Mouse (Mus musculus) urinary bladder, postnatal 36 days (tissue): ENCODE data around the gene Pkd2.
A peak's percentile ranks its signal among the peaks of the same experiment; 100 is the strongest.

Experiments used
- DNase-seq, 2 experiments: peaks; one replicate each; pipeline ENCODE4 v3.0.0; 2022; ENCODE audit warnings: low spot score in 2 of 2, mixed read lengths in 1 of 2

Gene Pkd2

DNA sequence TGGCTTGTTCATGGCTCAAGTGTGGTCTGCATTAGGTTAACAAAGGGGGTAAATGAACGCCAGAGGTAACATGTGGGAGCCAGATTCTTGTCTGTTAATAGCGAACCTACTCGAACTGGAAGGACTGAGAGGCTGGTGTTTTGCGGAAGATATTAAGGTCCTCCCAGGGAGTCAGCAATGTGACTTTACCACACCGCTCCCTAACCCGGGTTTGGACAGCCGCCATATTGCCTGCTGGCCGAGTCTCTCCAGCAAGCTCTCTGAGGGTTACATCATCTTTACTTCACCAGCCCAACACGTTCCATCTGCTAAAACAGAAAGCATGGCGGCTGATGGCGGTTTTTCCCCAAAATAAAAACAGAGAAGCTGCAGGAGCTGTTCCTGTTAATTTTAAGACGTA is 6.5 kb downstream of the Pkd2 start:
- peak; percentile 37 to 76 for DNase-seq

GRCm38 (mm10) chr5:104466816-104467215 is 7.6 kb downstream of the Pkd2 start:
- no peak for DNase-seq

DNA sequence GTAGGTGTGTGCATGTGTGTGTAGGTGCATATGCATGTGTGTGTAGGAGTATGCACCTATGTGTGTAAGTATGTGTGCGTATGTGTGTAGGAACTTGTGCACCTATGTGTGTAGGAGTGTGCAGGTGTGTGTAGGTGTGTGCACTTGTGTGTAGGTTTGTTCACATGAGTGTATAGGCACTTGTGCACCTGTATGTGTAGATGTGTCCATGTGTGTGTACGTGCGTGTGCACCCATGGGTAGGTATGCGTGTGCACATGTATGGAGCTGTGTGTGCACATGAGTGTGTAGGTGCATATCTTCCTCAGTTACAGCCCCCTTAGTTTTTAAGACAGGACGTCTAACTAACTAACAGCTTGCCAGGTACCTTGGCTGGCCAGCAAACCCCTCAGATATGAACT is 9.3 kb downstream of the Pkd2 start:
- no peak for DNase-seq

GRCm38 (mm10) chr5:104470981-104471391 is 11.7 kb downstream of the Pkd2 start:
- no peak for DNase-seq

- no peak for DNase-seq
Measured at GRCm38 (mm10) chr5:104472371-104472770, 13.1 kb downstream of the Pkd2 start.

- no peak for DNase-seq
Measured at GRCm38 (mm10) chr5:104480367-104480766, 21.1 kb downstream of the Pkd2 start.

GRCm38 (mm10) chr5:104482856-104483255 is 23.6 kb downstream of the Pkd2 start:
- DNase-seq, result no peak

GRCm38 (mm10) chr5:104491561-104491960 is 32.3 kb downstream of the Pkd2 start:
- DNase-seq, result no peak

DNA sequence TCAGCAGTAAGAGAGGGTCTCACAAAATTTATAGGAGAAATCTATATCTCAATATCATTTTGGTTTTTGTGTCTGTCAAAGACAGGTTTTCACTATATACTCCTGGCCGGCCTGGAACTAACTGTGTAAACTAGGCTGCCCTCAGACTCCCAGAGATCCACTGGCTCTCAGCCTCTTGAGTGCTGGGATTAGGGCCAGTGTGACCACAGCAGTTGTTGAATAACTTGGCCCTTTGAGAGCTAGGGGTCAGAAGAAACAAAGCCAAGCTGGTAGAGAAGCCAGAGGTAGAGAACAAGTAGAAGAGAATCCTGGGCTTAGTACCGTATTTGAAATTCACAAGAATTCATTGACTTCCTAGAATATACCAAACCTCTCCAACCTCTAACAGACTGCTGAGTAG is 45.6 kb downstream of the Pkd2 start:
- no peak for DNase-seq

DNA sequence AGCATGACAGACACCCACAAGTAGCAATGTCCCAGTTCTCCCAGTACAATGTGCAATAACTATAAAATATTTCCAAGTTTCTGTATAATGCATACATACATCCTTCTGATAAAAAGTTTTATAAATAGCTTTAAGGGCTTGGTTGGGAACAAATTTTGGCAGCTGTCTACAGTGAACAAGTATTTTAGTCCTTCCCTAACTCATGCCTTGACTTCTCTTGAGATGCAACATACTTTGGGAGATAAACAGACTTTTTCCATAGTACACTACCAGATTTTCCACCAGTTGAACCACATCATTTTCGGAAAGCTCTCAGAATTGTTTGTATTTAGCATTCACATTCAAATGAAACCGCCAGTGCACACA is 48.6 kb downstream of the Pkd2 start:
- no peak for DNase-seq

DNA sequence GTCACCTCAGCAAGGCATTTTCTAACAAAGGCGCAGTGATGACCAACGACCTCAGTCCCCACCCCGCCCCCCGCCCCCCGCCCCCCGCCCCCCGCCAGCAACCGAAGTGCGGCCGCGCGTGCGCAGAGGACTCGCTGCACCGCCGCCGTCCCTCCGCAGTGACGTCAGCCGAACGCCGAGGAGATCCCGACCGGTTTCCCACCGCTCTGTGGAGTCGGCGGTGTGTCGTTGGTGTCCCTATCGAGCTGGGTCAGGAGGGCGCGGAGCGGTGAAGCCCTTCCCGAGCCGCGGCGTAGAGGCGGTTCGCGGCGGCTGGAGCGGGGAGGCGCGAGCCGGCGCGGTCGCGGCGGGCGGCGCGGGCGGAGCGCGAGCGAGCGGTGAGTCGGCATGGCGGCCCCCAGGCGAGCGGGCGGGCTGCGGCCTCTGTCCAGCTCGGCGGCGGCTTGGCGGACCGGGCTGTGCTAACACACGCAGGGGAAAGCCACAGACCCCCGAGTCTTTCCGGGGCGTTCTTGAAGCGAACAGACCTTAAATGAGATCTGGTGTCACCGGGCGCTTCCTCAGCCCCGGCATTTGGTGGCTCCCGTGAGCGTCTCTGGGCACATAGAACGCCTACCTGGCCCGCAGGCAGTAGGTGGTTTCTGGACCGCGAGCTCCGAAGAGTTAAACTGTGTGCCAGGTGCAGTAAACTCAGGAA is 49.1 kb downstream of the Pkd2 start, which contains the start of gene BC005561:
Gene BC005561 (plus strand): TSS at position 158 of the 697 bp plus-strand sequence.
- DNase-seq, result peak; percentile 76 to 77

DNA sequence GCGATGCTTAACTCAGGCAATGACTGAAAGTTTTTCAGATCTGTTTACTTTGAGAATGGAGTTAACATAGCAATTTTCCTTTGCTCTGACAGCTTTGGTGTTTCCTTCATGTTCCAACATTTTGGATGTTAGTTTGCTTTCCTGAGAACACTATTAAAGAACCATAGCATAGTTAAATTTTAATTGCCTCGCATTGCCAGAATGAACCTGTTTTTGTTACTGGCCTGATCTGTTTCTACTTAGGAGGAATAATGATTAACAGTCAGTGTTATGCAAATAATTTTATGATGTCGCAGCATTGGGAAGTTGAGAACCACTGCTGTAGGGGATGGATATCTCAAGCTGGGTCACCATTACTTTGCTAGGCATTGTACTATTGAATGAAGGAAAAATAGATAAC is 52.0 kb downstream of the Pkd2 start:
- no peak for DNase-seq

GRCm38 (mm10) chr5:104538612-104539011 is 79.4 kb downstream of the Pkd2 start:
- DNase-seq, result no peak

DNA sequence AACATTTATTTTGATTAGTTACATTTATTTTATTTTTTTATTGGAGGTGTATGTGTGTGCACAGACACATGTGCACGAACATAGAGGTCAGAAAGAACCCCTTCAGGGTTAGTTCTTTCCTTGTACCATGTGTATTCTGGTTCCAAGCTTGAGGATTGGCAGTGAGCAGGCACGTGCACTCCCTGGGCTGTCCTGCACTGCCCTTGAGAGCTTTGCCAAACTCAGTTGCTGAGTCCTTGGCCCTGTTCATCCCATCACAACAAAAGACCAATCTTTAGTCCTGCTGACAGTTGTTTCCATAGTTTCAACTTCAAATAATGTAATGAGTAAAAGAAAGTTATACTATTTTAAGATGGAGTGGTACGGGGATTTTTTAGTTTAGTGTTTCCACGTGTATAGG is 80.1 kb downstream of the Pkd2 start:
- DNase-seq, result no peak
